Mouse (Mus musculus) left cerebral cortex, postnatal 14 days (tissue): ENCODE results near the gene Dgki. TPM values are rescaled to one million over a fixed set of nuclear protein-coding genes. Genes with fewer than 3 reads are reported as not detected.

Experiments used
- DNase-seq, 2 experiments: peaks; one replicate each; pipeline ENCODE4 v3.0.0; 2021 to 2022; ENCODE audit warnings: low spot score in 2 of 2, mixed read lengths in 1 of 2
- intact Hi-C: fragments of 180-260 bp; cut with DNase I; formaldehyde crosslinking; loops from one replicate; pipeline ENCODE4 v1.15.1; 2025
- total RNA-seq, 2 experiments: library from RNA; stranded (reverse); gene quantifications; 2 replicates each; pipeline ENCODE4 v1.2.3; 2021

Gene Dgki
- total RNA-seq, 2 experiments from 2014 or later, result 62.4 to 68.7 TPM

- intact Hi-C loops, result no loop called here
- DNase-seq, result no peak
Observed at GRCm38 (mm10) chr6:36988800-36989199, 311.2 kb downstream of the Dgki start.

GRCm38 (mm10) chr6:36981646-36982045 lies 318.3 kb downstream of the Dgki start:
- intact Hi-C loops, result no loop called here
- peak; percentile 19 to 45 for DNase-seq

- intact Hi-C loops, result no loop called here
- no peak for DNase-seq
Observed at GRCm38 (mm10) chr6:36980475-36980874, 319.5 kb downstream of the Dgki start.

GRCm38 (mm10) chr6:36978176-36978575 lies 321.8 kb downstream of the Dgki start:
- no peak for DNase-seq
- intact Hi-C loops, result no loop called here

GRCm38 (mm10) chr6:36973096-36973495 lies 326.9 kb downstream of the Dgki start:
- intact Hi-C loops, result no loop called here

GRCm38 (mm10) chr6:36972494-36972893 lies 327.5 kb downstream of the Dgki start:
- DNase-seq, result no peak
- intact Hi-C loops, result no loop called here

More at GRCm38 (mm10) chr6:36973096-36973495, 326.9 kb downstream of the Dgki start:
- DNase-seq, result no peak

GRCm38 (mm10) chr6:36969249-36969885 lies 330.6 kb downstream of the Dgki start:
- no peak for DNase-seq
- intact Hi-C loops, result no loop called here

- intact Hi-C loops, result no loop called here
- DNase-seq, result no peak
Observed at GRCm38 (mm10) chr6:36960658-36961057, 339.3 kb downstream of the Dgki start.

GRCm38 (mm10) chr6:36955293-36955692 lies 344.7 kb downstream of the Dgki start:
- intact Hi-C loops, result no loop called here
- peak in 1 of 2 experiments; percentile 33 for DNase-seq

GRCm38 (mm10) chr6:36950648-36951047 lies 349.3 kb downstream of the Dgki start:
- intact Hi-C loops, result no loop called here
- no peak for DNase-seq

- intact Hi-C loops, result no loop called here
- DNase-seq, result no peak
Observed at GRCm38 (mm10) chr6:36947861-36948260, 352.1 kb downstream of the Dgki start.

- intact Hi-C loops, result no loop called here
- no peak for DNase-seq
Observed at GRCm38 (mm10) chr6:36937527-36937926, 362.5 kb downstream of the Dgki start.

- no peak for DNase-seq
Observed at GRCm38 (mm10) chr6:36936816-36937215, 363.2 kb downstream of the Dgki start.

GRCm38 (mm10) chr6:36931473-36931872 lies 368.5 kb downstream of the Dgki start:
- DNase-seq, result no peak
- intact Hi-C loops, result no loop called here

More at GRCm38 (mm10) chr6:36936816-36937215, 363.2 kb downstream of the Dgki start:
- intact Hi-C loops, result no loop called here

- DNase-seq, result no peak
- intact Hi-C loops, result no loop called here
Observed at GRCm38 (mm10) chr6:36929781-36930180, 370.2 kb downstream of the Dgki start.

- intact Hi-C loops, result no loop called here
Observed at GRCm38 (mm10) chr6:36926455-36926854, 373.5 kb downstream of the Dgki start.

GRCm38 (mm10) chr6:36922006-36922405 lies 378.0 kb downstream of the Dgki start:
- intact Hi-C loops, result no loop called here
- no peak for DNase-seq

More at GRCm38 (mm10) chr6:36926455-36926854, 373.5 kb downstream of the Dgki start:
- DNase-seq, result no peak

GRCm38 (mm10) chr6:36911586-36911985 lies 388.4 kb downstream of the Dgki start:
- no peak for DNase-seq
- intact Hi-C loops, result no loop called here

- no peak for DNase-seq
- intact Hi-C loops, result no loop called here
Observed at GRCm38 (mm10) chr6:36907191-36907590, 392.8 kb downstream of the Dgki start.

GRCm38 (mm10) chr6:36905965-36906364 lies 394.0 kb downstream of the Dgki start:
- intact Hi-C loops, result no loop called here

GRCm38 (mm10) chr6:36904911-36905310 lies 395.1 kb downstream of the Dgki start:
- intact Hi-C loops, result loop anchor here (5.0 kb wide), 2 partner anchors 93 to 132 kb away; partner anchors contain the start of gene Ptn
- DNase-seq, result peak in 1 of 2 experiments; percentile 23

More at GRCm38 (mm10) chr6:36905965-36906364, 394.0 kb downstream of the Dgki start:
- DNase-seq, result no peak
